Mouse (Mus musculus): ENCODE results near the gene Eme1.
"Not testable (repeated sequence)": the region's sequence is repeated elsewhere in the genome, so short reads cannot be mapped to it uniquely, and the experiment has no call there.

Gene Eme1

GRCm38 (mm10) chr11:94653663-94654436 lies at the start of gene Eme1, which contains the start of gene Mrpl27:
Gene Eme1 (minus strand): TSS chr11:94653964.
Gene Mrpl27 (plus strand): TSS chr11:94653767.
- peak; percentile 90 for DNase-seq

GRCm38 (mm10) chr11:94702216-94702610 lies 48.4 kb upstream of the Eme1 start:
- DNase-seq, result no peak

- no peak for DNase-seq
Measured at GRCm38 (mm10) chr11:94701401-94702215, 47.8 kb upstream of the Eme1 start.

GRCm38 (mm10) chr11:94699399-94699798 lies 45.6 kb upstream of the Eme1 start:
- no peak for DNase-seq

- no peak for DNase-seq
Measured at GRCm38 (mm10) chr11:94697703-94698464, 44.1 kb upstream of the Eme1 start.

GRCm38 (mm10) chr11:94697140-94697539 lies 43.4 kb upstream of the Eme1 start:
- DNase-seq, result no peak

- no peak for DNase-seq
Measured at GRCm38 (mm10) chr11:94695508-94695907, 41.7 kb upstream of the Eme1 start.

GRCm38 (mm10) chr11:94692502-94692901 lies 38.7 kb upstream of the Eme1 start:
- DNase-seq, result not testable (repeated sequence)

- DNase-seq, result no peak
Measured at GRCm38 (mm10) chr11:94687178-94687577, 33.4 kb upstream of the Eme1 start.

- DNase-seq, result no peak
Measured at GRCm38 (mm10) chr11:94682427-94682826, 28.7 kb upstream of the Eme1 start.

- no peak for DNase-seq
Measured at GRCm38 (mm10) chr11:94681640-94682039, 27.9 kb upstream of the Eme1 start.

- DNase-seq, result no peak
Measured at GRCm38 (mm10) chr11:94680639-94681038, 26.9 kb upstream of the Eme1 start.

- DNase-seq, result no peak
Measured at GRCm38 (mm10) chr11:94677607-94678145, 23.9 kb upstream of the Eme1 start.

- peak; percentile 95 for DNase-seq
Measured at GRCm38 (mm10) chr11:94676754-94677606, 23.2 kb upstream of the Eme1 start, which contains the start of gene Xylt2. Gene Xylt2 (minus strand): TSS chr11:94677515.

- no peak for DNase-seq
Measured at GRCm38 (mm10) chr11:94676308-94676707, 22.5 kb upstream of the Eme1 start.

- DNase-seq, result no peak
Measured at GRCm38 (mm10) chr11:94675446-94675845, 21.7 kb upstream of the Eme1 start.

GRCm38 (mm10) chr11:94674984-94675383 lies 21.2 kb upstream of the Eme1 start:
- no peak for DNase-seq

GRCm38 (mm10) chr11:94665281-94665680 lies 11.5 kb upstream of the Eme1 start:
- DNase-seq, result no peak

- peak; percentile 51 for DNase-seq
Measured at GRCm38 (mm10) chr11:94661344-94661743, 7.6 kb upstream of the Eme1 start.

GRCm38 (mm10) chr11:94652973-94653372 lies 791 bp downstream of the Eme1 start:
- no peak for DNase-seq

GRCm38 (mm10) chr11:94651241-94651640 lies 2.5 kb downstream of the Eme1 start:
- DNase-seq, result not testable (repeated sequence)

GRCm38 (mm10) chr11:94646457-94646856 lies 7.3 kb downstream of the Eme1 start:
- DNase-seq, result no peak
